11 mouse cellular contexts compared by ENCODE assay signal in the genomic region with DNA sequence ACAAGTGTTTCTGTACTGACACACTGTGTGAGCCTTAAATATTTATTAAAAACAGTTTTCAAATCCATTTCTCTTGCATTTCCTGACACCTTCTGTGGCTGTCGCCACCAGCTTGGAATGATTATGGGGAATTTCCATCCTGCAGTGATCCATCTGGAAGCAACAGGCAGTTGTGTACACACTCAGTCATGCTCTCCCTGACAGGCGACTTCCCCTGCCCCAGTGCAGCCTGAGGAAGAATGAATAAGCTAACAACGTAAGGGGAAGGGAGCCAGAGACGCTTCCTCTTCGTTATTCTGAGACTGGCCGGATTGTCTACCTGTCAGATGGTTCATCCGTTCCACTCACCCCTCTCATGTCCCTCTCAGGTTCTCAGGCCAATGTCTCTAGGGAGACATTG. TPM values are rescaled to one million over a fixed set of nuclear protein-coding genes. Genes with fewer than 3 reads are reported as not detected.
A peak's percentile ranks its signal among the peaks of the same experiment; 100 is the strongest.
DNase-seq lines count a peak whose midpoint lies in the region; ATAC-seq and TF ChIP-seq lines count a peak whose summit lies in the region.
"Had no signal": no experiment of that assay in that cellular context is flagged by ENCODE, and none has a peak within 500 bp of the region (broad histone marks: within the 10 kb centered on the region; RNA-seq: fewer than 3 reads in every experiment).

No protein-coding gene starts in this region.

- H3K4me3 ChIP-seq in gastrocnemius, adult 2 months, result no peak overlapping the region
- no peak overlapping the region for H3K4me3 ChIP-seq in midbrain, postnatal 0 days (ENCODE audit: low read depth, low read length)
- no peak overlapping the region for H3K4me3 ChIP-seq in midbrain, embryonic 14.5 days (replicated peaks; ENCODE audit: low read depth, low read length)
- no peak overlapping the region for H3K4me3 ChIP-seq in kidney, embryonic 16.5 days (ENCODE audit: low read length)
- H3K4me3 ChIP-seq: liver, embryonic 13.5 days; neural tube, embryonic 13.5 days had no signal

- intact Hi-C loops in gastrocnemius, adult 2 months (cut with DNase I), result no loop called here
- intact Hi-C loops in gastrocnemius, postnatal 36 days (cut with DNase I), result no loop called here

- no peaks in the 10 kb centered on the region for H3K27me3 ChIP-seq in midbrain, postnatal 0 days (ENCODE audit: insufficient read depth, low read length)
- no peaks in the 10 kb centered on the region for H3K27me3 ChIP-seq in midbrain, embryonic 14.5 days (ENCODE audit: control insufficient read depth, insufficient read depth, low read length)
- H3K27me3 ChIP-seq in kidney, embryonic 16.5 days (ENCODE audit: insufficient read depth, low read length), result 0 out of 2 replicates have a peak, but pooled peaks cover 2% of the 10 kb centered on the region

- WGBS in midbrain, postnatal 0 days, result 65% methylated on average over 7 of the region's 7 CpGs
- WGBS in midbrain, embryonic 14.5 days, result 76% methylated on average over 7 of the region's 7 CpGs
- 37% methylated on average over 7 of the region's 7 CpGs for WGBS in kidney, embryonic 16.5 days

- H3K9me3 ChIP-seq in midbrain, postnatal 0 days (ENCODE audit: low read length), result no peaks in the 10 kb centered on the region
- no peaks in the 10 kb centered on the region for H3K9me3 ChIP-seq in midbrain, embryonic 14.5 days (ENCODE audit: control insufficient read depth, low read length)
- no peaks in the 10 kb centered on the region for H3K9me3 ChIP-seq in kidney, embryonic 16.5 days (ENCODE audit: low read length)
- H3K9me3 ChIP-seq: liver, embryonic 13.5 days; neural tube, embryonic 13.5 days had no signal

- no peaks in the 10 kb centered on the region for H3K4me1 ChIP-seq in midbrain, postnatal 0 days (ENCODE audit: insufficient read depth, low read length)
- H3K4me1 ChIP-seq in midbrain, embryonic 14.5 days (ENCODE audit: control insufficient read depth, insufficient read depth, low read length), result no peaks in the 10 kb centered on the region
- H3K4me1 ChIP-seq in kidney, embryonic 16.5 days (ENCODE audit: insufficient read depth, low read length), result peaks cover 6% of the 10 kb centered on the region; the same call in 1 of the 2 replicates
- H3K4me1 ChIP-seq: neural tube, embryonic 13.5 days had no signal

- H3K27ac ChIP-seq in gastrocnemius, adult 2 months, result 0 out of 2 replicates have a peak overlapping the region, but pooled peaks have one; percentile 20
- no peak overlapping the region for H3K27ac ChIP-seq in midbrain, postnatal 0 days (ENCODE audit: low read depth, low read length)
- no peak overlapping the region for H3K27ac ChIP-seq in midbrain, embryonic 14.5 days (replicated peaks; ENCODE audit: low read depth, low read length)
- H3K27ac ChIP-seq in kidney, embryonic 16.5 days (ENCODE audit: low read length), result peak overlapping the region; percentile 76; the same call in 1 of the 2 replicates
- H3K27ac ChIP-seq: hindbrain, embryonic 14.5 days; liver, embryonic 13.5 days; neural tube, embryonic 13.5 days had no signal

- no peak overlapping the region for H3K4me2 ChIP-seq in midbrain, postnatal 0 days (ENCODE audit: low read depth, low read length, poor library complexity, severe bottlenecking)
- no peak overlapping the region for H3K4me2 ChIP-seq in midbrain, embryonic 14.5 days (ENCODE audit: low read length)
- H3K4me2 ChIP-seq in kidney, embryonic 16.5 days (replicated peaks; ENCODE audit: low read depth, low read length), result no peak overlapping the region
- H3K4me2 ChIP-seq: hindbrain, embryonic 14.5 days; liver, embryonic 13.5 days; neural tube, embryonic 13.5 days had no signal

- no peaks in the 10 kb centered on the region for H3K36me3 ChIP-seq in midbrain, postnatal 0 days (ENCODE audit: insufficient read depth, low read length)
- no peaks in the 10 kb centered on the region for H3K36me3 ChIP-seq in midbrain, embryonic 14.5 days (ENCODE audit: control insufficient read depth, insufficient read depth, low read length)
- no peaks in the 10 kb centered on the region for H3K36me3 ChIP-seq in kidney, embryonic 16.5 days (ENCODE audit: insufficient read depth, low read length)
- H3K36me3 ChIP-seq: liver, embryonic 13.5 days; neural tube, embryonic 13.5 days had no signal

- no peak overlapping the region for H3K9ac ChIP-seq in midbrain, postnatal 0 days (replicated peaks; ENCODE audit: low read length, poor library complexity, severe bottlenecking)
- H3K9ac ChIP-seq in midbrain, embryonic 14.5 days (replicated peaks; ENCODE audit: low read length), result no peak overlapping the region
- no peak overlapping the region for H3K9ac ChIP-seq in kidney, embryonic 16.5 days (replicated peaks; ENCODE audit: low read length)
- H3K9ac ChIP-seq: hindbrain, embryonic 14.5 days; liver, embryonic 13.5 days; neural tube, embryonic 13.5 days had no signal

- 0 out of 2 replicates have a peak, but pooled peaks have one; percentile 13 for ATAC-seq in midbrain, postnatal 0 days (ENCODE audit: low FRiP score)
- ATAC-seq in midbrain, embryonic 14.5 days (ENCODE audit: low FRiP score, low TSS enrichment), result no peak
- peak; percentile 85 for ATAC-seq in kidney, embryonic 16.5 days (ENCODE audit: low FRiP score, low TSS enrichment)

- no peak for TF ChIP-seq CTCF in gastrocnemius, adult 2 months (IDR thresholded peaks at IDR 0.05)
- TF ChIP-seq CTCF in midbrain, postnatal 0 days (IDR thresholded peaks at IDR 0.05), result no peak

- no peak for DNase-seq in gastrocnemius, adult 2 months
- no peak for DNase-seq in gastrocnemius, postnatal 36 days
- no peak for DNase-seq in midbrain, postnatal 0 days (ENCODE audit: low spot score)
- DNase-seq in midbrain, embryonic 14.5 days, result no peak
- peak; percentile 11 for DNase-seq in yolk sac, embryonic 10.5 days (ENCODE audit: low spot score)
- DNase-seq in thymus, postnatal 25 days, result no peak
- no peak for DNase-seq in frontal cortex, postnatal 10 days (ENCODE audit: low spot score in 2 of 2)
- DNase-seq: liver, embryonic 13.5 days had no signal

RNA-seq across cellular contexts. Expression of a gene that starts 4.6 kb away (rescaled TPM):
- total RNA-seq in gastrocnemius, adult 2 months (2021), result under 1 TPM; 0.18 to 0.36 TPM
- under 1 TPM; 0.37 to 0.48 TPM for total RNA-seq in gastrocnemius, postnatal 36 days (2021)
- total RNA-seq in midbrain, postnatal 0 days (2014; rRNA removed), result 4.9 and 5.8 TPM in 2 replicates
- polyA plus RNA-seq in midbrain, postnatal 0 days (2015; fragmentation: Nextera tagmentation; extraction: Ambion mirVana), result 3.9 and 4.3 TPM in 2 replicates
- 4.4 and 9.4 TPM in 2 replicates for polyA plus RNA-seq in midbrain, embryonic 14.5 days (2014; fragmentation: Nextera tagmentation; extraction: Ambion mirVana)
- polyA plus RNA-seq in kidney, embryonic 16.5 days (2015; fragmentation: Nextera tagmentation; extraction: Ambion mirVana), result 4.3 and 5.5 TPM in 2 replicates

Comparison
In these comparisons a context has a peak if more than half of its experiments do, and no peak if none do; other contexts are left out.
1. H3K27ac ChIP-seq: peak in gastrocnemius, adult 2 months (single experiment) and kidney, embryonic 16.5 days (single experiment); none in midbrain, postnatal 0 days (single experiment) and midbrain, embryonic 14.5 days (single experiment).